Mouse (Mus musculus) bone marrow, adult 2 months (tissue): ENCODE results near the gene C2cd4a. TPM values are rescaled to one million over a fixed set of nuclear protein-coding genes. Genes with fewer than 3 reads are reported as not detected.
A peak's percentile ranks its signal among the peaks of the same experiment; 100 is the strongest.

Experiments used
- H3K27ac ChIP-seq: fragments of 200-500 bp; 2 replicates; pipeline ENCODE4 v1.5.1; 2012; ENCODE audit warnings: low read depth, mild to moderate bottlenecking, control low read depth, inconsistent platforms, low read length; ENCODE audit not compliant: control insufficient read depth, poor library complexity, insufficient read depth
- H3K4me1 ChIP-seq: fragments of 200-500 bp; 2 replicates; pipeline ENCODE4 v1.6.1; 2011; ENCODE audit warnings: low read length; ENCODE audit not compliant: control insufficient read depth, insufficient read depth
- H3K4me3 ChIP-seq: fragments of 200-500 bp; replicated peaks from 2 replicates; pipeline ENCODE3; 2011; ENCODE audit warnings: mild to moderate bottlenecking, low read depth, low read length, control low read depth; ENCODE audit not compliant: control insufficient read depth
- CTCF ChIP-seq: fragments of 200-500 bp; IDR thresholded peaks from 2 replicates; pipeline ENCODE4 v1.5.1; 2011; ENCODE audit warnings: low read length, control low read depth; ENCODE audit not compliant: control insufficient read depth, insufficient read depth
- POLR2A ChIP-seq: fragments of 200-500 bp; IDR thresholded peaks from 2 replicates; pipeline ENCODE4 v1.6.1; 2011; ENCODE audit warnings: low read depth, mild to moderate bottlenecking, control low read depth, low read length, borderline replicate concordance; ENCODE audit not compliant: control insufficient read depth
- WGBS: fragments of 180-500 bp; shearing (Covaris S2); methylation state at CpG from one replicate; pipeline ENCODE4 v1.1.7; 2018; 5-methylcytosine and 5-hydroxymethylcytosine counted together
- polyA plus RNA-seq: library from polyadenylated mRNA; stranded (reverse); fragments of >200 nt; gene quantifications from 2 replicates; pipeline ENCODE4 v1.2.4, GENCODE M21; 2011; ENCODE audit warnings: low replicate concordance; ENCODE audit not compliant: missing spikeins, insufficient read depth, insufficient read length

Gene C2cd4a
- not detected in 2 replicates for polyA plus RNA-seq

DNA sequence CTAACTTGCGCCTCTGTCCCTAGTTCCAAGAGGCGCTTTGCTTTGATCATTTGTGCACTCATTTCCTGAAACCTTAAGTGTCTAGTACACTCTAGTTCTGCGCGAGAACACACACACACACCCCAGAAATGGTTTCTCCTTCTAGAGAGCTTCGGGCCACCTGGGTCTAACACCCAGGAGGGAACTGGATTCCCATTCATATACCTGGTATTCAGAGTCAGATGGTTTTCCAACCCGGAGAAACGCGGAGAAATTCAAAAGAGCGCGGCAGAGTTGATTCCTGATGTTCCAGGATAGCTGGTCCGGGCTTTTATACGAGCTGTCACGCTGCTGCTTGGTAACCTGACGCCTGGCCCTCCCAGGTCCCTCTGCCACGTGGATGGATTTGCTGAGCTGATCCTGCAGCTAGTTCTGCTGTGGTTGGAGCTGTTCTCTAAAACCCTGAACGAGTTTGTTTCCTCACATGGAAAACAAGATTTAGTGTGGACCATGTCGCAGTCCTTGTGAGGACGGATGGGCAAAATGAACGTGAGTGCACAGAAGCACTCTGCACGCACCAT, at the start of gene C2cd4a:
Gene C2cd4a, minus strand, starts transcription at position 285 of the 560 bp plus-strand sequence.
- TF ChIP-seq POLR2A (no peak), CTCF (no peak)
- 5% methylated on average over 20 of the region's 20 CpGs for WGBS
- Histone ChIP-seq H3K4me1 (peaks cover 1% of the 10 kb centered on the region; the same call in 1 of the 2 replicates), H3K27ac (no peak within 1 kb of the TSS; the same call in 1 of the 2 replicates), H3K4me3 (peak within 1 kb of the TSS; percentile 9)

DNA sequence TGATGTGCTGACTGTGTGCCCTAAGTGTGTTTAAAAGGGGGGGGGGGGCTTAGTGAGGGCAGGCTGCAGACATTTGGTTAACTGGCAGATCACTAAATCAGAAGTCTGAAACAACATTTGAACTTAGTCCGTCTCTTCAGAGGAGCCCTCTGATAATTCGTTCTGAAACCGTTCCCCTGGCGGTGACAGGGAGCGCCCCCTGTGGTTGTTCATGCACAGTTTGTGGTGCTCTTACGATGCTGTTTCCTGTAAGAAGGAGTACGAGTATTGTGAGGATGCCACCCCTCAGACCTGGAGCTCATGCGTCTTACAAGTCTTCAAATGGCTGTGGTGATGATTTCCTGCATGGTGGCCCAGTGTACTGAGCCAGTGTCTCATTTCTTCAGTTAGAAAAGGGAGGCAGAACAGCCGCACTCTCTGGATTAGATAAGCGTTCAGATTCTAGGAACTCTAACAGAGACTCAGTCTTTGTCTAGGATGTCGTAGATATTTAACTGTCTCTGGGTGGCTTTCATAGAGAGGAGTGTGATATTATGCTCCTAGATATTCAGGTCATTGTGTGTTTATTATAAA, 46.2 kb upstream of the C2cd4a start:
- Histone ChIP-seq H3K4me3 (no peak overlapping the region), H3K27ac (no peak overlapping the region), H3K4me1 (peaks cover 1% of the 10 kb centered on the region; the same call in 1 of the 2 replicates)
- no peak for TF ChIP-seq CTCF
- no peak for TF ChIP-seq POLR2A
- WGBS = 82% methylated on average over 11 of the region's 11 CpGs

- no peak overlapping the region for H3K4me3 ChIP-seq
- H3K4me1 ChIP-seq = peaks cover 1% of the 10 kb centered on the region; the same call in 1 of the 2 replicates
- WGBS = 74% methylated on average over 14 of the region's 14 CpGs
- no peak overlapping the region for H3K27ac ChIP-seq
- TF ChIP-seq CTCF = no peak
- TF ChIP-seq POLR2A = no peak
Measured at GRCm38 (mm10) chr9:67877081-67877718, 45.1 kb upstream of the C2cd4a start.

DNA sequence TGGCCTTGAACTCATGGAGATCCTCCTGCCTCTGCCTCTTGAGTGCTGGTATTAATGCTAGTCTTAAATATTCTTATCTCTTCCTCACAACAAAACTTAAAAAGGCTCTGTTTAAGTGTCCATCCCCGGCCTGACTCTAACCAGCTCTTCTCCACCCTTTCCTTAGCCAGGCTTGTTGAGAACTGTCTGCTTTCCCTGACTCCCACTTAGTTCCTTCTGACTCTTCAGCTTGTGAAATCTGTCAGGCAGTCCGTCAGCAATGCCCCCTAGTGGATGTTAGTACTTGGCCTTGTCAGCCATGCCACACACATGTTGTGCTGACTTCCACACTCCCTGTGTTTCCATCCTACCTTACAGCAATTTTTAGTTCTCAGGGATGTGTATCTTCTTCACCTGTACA, 43.2 kb upstream of the C2cd4a start:
- 42% methylated on average over 2 of the region's 2 CpGs for WGBS
- Histone ChIP-seq H3K4me3 (no peak overlapping the region), H3K4me1 (peaks cover 1% of the 10 kb centered on the region; the same call in 1 of the 2 replicates), H3K27ac (no peak overlapping the region)
- TF ChIP-seq POLR2A (no peak), CTCF (peak; percentile 77)

DNA sequence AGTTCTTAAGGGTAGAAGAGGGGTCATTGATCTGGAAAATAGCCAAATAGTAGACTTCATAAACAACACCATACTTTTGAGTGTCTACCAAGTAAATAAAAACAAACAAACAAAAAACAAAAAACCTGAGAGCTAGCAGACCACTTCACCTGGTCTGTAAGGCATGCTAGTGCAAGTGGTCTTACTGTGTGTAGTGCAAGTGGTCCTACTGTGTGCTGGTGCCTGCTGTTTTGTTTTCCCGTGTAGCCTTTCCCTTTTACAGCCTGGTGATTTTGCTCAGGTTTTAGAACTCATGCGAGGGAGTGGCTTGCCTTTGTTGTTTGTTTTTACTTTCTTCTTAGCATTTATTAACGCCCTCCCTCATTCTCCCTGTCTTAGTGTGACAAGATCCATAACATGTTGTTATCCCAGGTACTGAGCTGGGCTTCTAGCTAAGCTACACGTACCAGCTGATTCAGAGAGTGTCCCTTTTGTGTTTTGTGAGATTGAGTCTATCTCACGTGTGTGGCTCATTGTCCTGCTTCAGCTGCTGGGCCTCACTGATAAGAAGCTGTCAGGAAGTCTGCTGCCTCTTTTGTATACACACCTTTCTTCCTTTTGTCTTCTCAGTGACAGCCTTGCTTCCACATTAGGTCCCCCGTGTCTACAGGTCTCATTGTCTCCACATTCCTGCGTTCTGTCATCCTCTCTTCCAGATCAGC, 42.5 kb upstream of the C2cd4a start:
- TF ChIP-seq CTCF (no peak), POLR2A (no peak)
- H3K4me1 ChIP-seq = peaks cover 3% of the 10 kb centered on the region; the same call in 1 of the 2 replicates
- H3K4me3 ChIP-seq = no peak overlapping the region
- H3K27ac ChIP-seq = no peak overlapping the region
- WGBS = 76% methylated on average over 7 of the region's 7 CpGs

DNA sequence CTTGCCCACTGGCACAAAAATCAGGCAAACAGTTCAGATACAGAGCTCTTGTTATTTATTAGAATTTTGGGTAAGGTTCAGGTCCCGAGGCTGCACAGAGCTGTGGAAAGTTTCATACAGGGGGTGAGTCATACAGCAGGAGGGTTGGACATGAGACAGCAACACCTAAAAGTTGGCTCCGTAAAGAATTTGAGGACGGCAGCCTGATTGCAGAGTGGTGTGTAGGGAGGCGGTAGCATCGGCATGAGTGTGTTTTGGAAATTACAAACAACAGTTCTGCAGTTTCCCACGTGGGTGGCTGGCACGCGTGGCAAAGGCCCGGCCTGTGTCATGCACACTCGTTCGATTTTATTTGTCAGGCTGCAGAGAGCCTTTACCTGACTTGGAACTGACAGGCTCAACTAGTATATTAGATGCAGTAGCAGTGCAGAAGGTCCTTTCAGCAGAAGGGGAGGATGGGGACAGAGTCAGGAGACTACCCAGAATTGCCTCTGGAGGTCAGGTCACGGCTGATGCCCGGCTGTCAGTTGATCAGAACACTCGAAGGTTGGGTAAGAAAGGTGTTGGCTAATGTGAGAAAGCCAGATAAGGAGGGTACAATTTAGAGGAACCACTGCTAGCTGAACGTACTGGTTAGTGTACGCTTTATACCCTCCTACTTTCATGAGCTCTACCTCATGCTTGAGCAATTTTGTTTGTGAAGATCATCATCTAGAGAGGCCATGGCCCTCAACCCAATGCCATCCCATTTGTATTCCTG, 37.7 kb upstream of the C2cd4a start:
- no peak for TF ChIP-seq CTCF
- no peak for TF ChIP-seq POLR2A
- WGBS = 56% methylated on average over 16 of the region's 16 CpGs
- Histone ChIP-seq H3K4me3 (no peak overlapping the region), H3K27ac (peak overlapping the region; percentile 29; the same call in 1 of the 2 replicates), H3K4me1 (peaks cover 3% of the 10 kb centered on the region; the same call in 1 of the 2 replicates)

DNA sequence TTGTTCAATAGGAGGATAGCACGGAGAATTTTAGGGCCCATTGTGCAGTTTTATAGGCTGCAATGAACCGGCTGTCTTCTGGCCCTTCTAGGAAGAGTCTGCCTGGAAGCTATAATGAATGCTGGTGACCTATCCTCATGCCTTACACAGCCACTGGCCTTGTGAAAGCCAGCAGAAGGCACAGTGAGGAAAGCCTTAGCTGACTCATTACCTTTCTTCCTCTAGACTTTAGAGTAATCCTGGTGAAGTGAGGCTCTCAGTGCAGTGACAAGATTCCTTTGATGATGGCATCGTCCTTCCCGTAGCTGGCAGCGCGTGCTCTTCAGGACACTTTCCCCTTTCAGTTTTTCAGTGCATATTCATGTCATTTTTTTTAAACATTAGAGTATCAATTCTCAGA, 35.3 kb upstream of the C2cd4a start:
- Histone ChIP-seq H3K27ac (no peak overlapping the region), H3K4me1 (peaks cover 1% of the 10 kb centered on the region; the same call in 1 of the 2 replicates)
- WGBS = 88% methylated on average over 6 of the region's 6 CpGs

More for the DNA sequence above, 35.3 kb upstream of the C2cd4a start:
- no peak overlapping the region for H3K4me3 ChIP-seq
- no peak for TF ChIP-seq CTCF
- TF ChIP-seq POLR2A = no peak
